Mouse (Mus musculus): Measurements from ENCODE around the gene Bmpr1b.

Bmpr1b gene

DNA sequence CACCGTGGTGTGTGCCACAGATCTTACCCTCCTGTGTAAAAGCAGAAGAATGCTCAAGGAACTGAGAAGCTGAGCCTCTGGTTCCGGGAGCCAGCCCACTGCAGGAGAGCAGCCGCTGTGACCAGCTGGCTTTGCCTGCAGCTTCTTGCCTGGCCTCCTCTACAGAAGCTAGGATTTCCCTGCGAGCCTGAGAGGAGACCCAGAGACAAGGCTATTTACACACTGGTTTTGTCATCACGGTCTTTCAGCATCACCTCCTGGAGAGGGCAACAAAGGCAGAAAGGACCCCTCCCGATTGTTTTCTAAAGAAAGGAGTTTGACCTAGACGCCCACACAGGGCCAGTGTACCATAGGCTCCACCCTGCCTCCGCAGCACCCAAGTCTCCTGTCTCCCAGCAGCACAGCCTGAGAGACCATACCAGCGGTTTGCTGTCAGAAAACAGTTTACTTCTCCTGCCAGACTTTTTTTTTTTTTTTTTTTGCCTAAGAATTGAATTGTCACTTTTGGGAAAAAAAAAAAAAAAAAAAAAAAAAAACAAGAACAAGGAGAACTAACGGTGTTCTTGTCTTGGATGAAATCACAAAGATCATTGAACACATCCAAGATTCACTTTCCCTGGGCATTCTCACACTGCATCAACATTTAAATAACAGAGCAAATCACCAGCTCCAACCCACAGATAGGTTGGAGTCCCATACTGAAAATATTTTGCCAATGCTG is 237.7 kb downstream of the Bmpr1b start:
- Histone ChIP-seq H3K36me3 (ENCODE audit: control insufficient read depth, insufficient read depth, low read length, poor library complexity, severe bottlenecking) (no peaks in the 10 kb centered on the region), H3K27me3 (ENCODE audit: control insufficient read depth, insufficient read depth, low read length, poor library complexity, severe bottlenecking) (no peaks in the 10 kb centered on the region)
- no peak for DNase-seq (ENCODE audit: low read depth, low spot score)

DNA sequence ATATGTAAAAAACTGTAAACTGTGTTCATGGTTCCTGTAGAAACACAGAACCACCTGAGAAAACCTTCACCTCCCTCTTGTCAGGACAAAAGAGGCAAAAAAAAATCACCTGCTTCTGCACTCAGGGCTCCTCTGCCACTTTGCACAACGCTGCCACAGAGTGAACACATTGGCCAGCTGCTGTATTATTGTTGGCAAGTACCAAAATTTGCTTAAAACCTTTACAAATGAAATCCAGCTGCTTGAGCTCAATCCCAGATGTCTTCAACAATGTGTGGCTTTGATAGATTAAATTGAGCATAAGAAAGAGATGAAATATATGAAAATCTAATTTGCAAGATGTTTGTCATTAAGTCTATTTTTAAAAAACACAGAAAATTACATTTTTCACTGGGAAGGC is 245.8 kb downstream of the Bmpr1b start:
- DNase-seq (ENCODE audit: low read depth, low spot score) = no peak
- Histone ChIP-seq H3K27me3 (ENCODE audit: control insufficient read depth, insufficient read depth, low read length, poor library complexity, severe bottlenecking) (no peaks in the 10 kb centered on the region), H3K36me3 (ENCODE audit: control insufficient read depth, insufficient read depth, low read length, poor library complexity, severe bottlenecking) (no peaks in the 10 kb centered on the region)

DNA sequence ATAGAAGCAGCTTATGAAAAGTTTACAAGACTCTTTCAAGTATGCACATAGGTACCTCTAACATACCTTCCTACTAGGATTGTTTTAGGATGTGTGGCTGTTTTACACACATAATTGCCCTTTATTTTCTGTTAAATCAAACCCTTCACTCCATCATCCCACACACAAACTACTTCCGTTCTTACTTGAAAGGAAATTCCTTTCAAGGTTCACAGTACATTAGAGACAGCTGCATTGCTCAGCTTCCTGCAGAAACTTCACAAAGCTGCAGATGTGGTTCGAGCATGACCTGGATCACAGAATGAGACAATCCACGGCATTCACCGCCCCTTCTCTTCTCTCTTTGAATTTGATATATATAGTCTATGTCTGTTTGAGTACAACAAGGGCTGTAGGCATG is 248.1 kb downstream of the Bmpr1b start:
- H3K36me3 ChIP-seq (ENCODE audit: control insufficient read depth, insufficient read depth, low read length, poor library complexity, severe bottlenecking) = no peaks in the 10 kb centered on the region
- no peaks in the 10 kb centered on the region for H3K27me3 ChIP-seq (ENCODE audit: control insufficient read depth, insufficient read depth, low read length, poor library complexity, severe bottlenecking)
- no peak for DNase-seq (ENCODE audit: low read depth, low spot score)

DNA sequence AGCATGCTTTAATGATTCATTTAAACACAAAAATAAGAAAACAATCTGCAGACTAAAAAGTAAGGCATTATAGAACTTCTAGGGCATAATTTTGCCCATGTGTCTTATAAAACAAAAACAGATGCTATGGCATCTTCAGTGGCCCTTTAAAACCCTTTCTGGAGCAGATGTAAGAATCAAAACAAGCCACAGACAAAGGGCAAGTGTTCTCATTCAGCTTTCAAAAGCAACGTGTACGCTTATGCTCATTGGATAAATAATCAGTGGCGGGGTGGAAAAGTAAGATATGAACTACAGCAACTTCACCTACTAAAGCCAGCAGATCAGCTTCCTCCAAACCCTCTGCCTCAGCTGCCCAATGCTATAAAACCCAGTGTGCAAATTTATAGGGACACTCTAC is 249.6 kb downstream of the Bmpr1b start:
- DNase-seq (ENCODE audit: low read depth, low spot score) = no peak
- no peaks in the 10 kb centered on the region for H3K36me3 ChIP-seq (ENCODE audit: control insufficient read depth, insufficient read depth, low read length, poor library complexity, severe bottlenecking)

DNA sequence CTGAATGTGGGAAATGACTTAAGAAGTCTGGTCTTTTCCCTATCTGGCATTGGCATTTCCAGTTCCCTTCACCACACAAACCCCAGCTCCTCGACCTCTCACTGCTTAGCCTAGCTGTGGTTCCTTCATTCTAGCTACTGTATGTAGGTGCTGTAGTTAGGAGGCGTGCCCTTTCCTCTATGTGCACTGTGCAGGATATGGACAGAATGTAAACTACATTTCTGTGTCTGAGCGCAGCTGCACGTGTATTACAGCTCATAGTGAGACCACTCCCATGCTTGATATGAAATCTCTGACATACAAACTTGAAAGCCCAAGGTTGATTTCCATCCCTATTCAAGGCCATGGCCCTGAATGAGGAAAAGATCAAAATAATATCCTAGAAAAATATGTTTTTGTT is 252.1 kb downstream of the Bmpr1b start:
- Histone ChIP-seq H3K36me3 (ENCODE audit: control insufficient read depth, insufficient read depth, low read length, poor library complexity, severe bottlenecking) (no peaks in the 10 kb centered on the region), H3K27me3 (ENCODE audit: control insufficient read depth, insufficient read depth, low read length, poor library complexity, severe bottlenecking) (no peaks in the 10 kb centered on the region)
- DNase-seq (ENCODE audit: low read depth, low spot score) = no peak

More for the DNA sequence above, 249.6 kb downstream of the Bmpr1b start:
- no peaks in the 10 kb centered on the region for H3K27me3 ChIP-seq (ENCODE audit: control insufficient read depth, insufficient read depth, low read length, poor library complexity, severe bottlenecking)

DNA sequence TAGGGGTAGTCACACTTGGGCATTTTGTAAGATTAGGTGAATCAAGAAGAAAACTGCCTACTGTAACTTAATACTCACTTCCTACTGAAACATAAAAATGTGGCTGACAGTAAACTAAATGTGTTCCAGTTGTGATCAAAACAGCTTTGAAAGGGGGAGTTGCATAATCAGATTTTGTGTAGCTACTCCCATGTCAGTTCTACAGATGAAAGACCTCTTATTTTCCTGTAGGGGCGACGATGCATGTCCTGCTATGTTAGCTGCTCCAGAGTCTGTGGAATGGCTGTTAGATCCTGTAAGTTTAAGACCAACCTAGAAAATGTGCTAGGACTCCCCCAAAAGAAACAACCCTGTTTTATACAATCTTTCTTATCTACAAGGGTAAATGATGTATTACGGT is 253.2 kb downstream of the Bmpr1b start:
- no peaks in the 10 kb centered on the region for H3K36me3 ChIP-seq (ENCODE audit: control insufficient read depth, insufficient read depth, low read length, poor library complexity, severe bottlenecking)
- DNase-seq (ENCODE audit: low read depth, low spot score) = no peak

DNA sequence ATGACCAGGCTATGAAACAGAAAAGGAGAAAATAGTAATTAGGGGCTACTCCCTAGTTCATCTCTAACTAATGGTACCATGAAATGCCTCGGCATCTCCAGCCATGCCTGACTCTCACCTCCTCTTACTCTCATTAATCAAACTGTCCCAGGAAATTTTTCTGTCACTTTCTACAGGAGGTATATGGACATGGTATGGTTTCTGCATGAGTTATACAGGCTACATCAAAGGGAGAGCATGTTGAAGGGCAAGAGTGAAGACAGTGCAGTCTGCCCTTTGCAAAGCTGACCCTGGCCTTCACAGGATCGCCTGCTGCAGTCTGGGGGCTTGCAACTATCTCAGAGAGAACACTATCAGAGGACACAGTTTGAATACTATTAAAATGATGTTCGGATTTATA is 254.6 kb downstream of the Bmpr1b start:
- Histone ChIP-seq H3K36me3 (ENCODE audit: control insufficient read depth, insufficient read depth, low read length, poor library complexity, severe bottlenecking) (no peaks in the 10 kb centered on the region), H3K27me3 (ENCODE audit: control insufficient read depth, insufficient read depth, low read length, poor library complexity, severe bottlenecking) (no peaks in the 10 kb centered on the region)
- DNase-seq (ENCODE audit: low read depth, low spot score) = no peak

More for the DNA sequence above, 253.2 kb downstream of the Bmpr1b start:
- H3K27me3 ChIP-seq (ENCODE audit: control insufficient read depth, insufficient read depth, low read length, poor library complexity, severe bottlenecking) = no peaks in the 10 kb centered on the region

DNA sequence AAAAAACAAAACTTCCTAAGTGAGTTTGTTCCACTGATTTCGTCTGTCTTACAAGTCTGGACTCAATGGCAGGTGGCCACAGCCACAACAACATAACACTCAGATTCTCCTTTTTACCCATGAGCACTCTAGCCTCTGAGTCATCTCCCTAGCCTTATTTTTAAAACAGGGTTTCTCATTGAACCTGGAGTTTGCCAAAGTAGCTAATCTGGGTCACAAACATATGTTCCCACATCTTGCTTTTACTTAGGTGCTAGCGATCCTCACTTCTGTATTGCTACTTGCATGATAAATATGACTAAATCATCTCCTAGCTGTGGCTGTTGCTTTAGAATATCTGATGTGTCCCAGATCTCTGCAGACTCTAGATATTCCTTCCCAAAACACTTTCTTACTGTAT is 260.1 kb downstream of the Bmpr1b start:
- H3K27me3 ChIP-seq (ENCODE audit: control insufficient read depth, insufficient read depth, low read length, poor library complexity, severe bottlenecking) = no peaks in the 10 kb centered on the region
- H3K36me3 ChIP-seq (ENCODE audit: control insufficient read depth, insufficient read depth, low read length, poor library complexity, severe bottlenecking) = no peaks in the 10 kb centered on the region
- DNase-seq (ENCODE audit: low read depth, low spot score) = no peak

DNA sequence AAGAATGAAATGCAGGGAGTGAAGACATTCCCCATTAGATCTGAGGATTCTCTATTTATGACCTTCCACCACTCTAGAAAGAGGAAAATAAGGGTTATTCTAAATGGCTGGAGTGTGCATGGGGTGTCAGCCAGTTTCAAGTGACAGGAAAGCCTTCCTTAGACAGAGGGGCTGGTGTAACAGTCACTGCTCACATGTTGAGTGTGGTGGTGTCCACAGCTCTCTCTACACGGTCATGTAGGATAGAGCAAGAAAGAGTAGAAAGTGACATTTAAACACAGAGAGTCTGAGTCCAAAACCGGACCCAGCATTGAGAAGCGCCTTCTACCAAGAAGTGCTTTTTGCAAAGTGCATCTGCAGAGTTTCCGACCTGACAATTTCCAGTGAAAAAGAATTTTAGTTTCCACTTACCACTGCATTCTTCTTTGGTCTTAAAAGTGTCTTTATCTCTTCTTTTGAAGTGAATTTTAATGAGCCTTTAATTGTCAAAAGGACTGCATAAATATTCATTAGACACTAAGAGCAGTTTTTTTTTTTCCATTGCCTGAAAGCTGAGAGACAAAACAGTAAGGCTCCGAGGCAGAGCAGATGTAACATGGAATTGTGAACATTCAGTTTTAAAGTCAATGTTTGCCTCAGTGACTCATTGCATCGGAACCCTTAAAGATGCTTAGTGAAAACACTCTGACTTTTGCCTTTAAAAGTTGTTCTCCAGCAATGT is 263.2 kb downstream of the Bmpr1b start:
- H3K36me3 ChIP-seq (ENCODE audit: control insufficient read depth, insufficient read depth, low read length, poor library complexity, severe bottlenecking) = no peaks in the 10 kb centered on the region
- DNase-seq (ENCODE audit: low read depth, low spot score) = no peak
- no peaks in the 10 kb centered on the region for H3K27me3 ChIP-seq (ENCODE audit: control insufficient read depth, insufficient read depth, low read length, poor library complexity, severe bottlenecking)

DNA sequence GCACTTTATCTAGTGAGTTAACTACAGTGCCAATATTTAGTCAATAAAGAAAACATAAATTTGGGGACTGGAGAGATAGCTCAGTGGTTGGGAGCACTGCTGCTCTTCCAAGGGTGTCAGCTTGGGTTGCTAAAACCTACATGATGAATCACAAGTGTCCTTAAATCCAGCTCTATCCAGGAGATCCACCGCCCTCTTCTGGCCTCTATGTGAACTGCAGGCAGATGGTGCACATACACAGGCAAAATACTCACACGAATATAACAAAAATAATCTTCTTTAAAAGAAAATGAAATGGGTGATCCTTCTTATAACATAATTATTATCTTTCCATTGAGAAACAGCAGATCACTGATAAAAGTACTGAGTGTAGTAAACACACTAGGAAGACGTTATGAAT is 268.9 kb downstream of the Bmpr1b start:
- H3K36me3 ChIP-seq (ENCODE audit: control insufficient read depth, insufficient read depth, low read length, poor library complexity, severe bottlenecking) = no peaks in the 10 kb centered on the region
- no peaks in the 10 kb centered on the region for H3K27me3 ChIP-seq (ENCODE audit: control insufficient read depth, insufficient read depth, low read length, poor library complexity, severe bottlenecking)
- no peak for DNase-seq (ENCODE audit: low read depth, low spot score)

DNA sequence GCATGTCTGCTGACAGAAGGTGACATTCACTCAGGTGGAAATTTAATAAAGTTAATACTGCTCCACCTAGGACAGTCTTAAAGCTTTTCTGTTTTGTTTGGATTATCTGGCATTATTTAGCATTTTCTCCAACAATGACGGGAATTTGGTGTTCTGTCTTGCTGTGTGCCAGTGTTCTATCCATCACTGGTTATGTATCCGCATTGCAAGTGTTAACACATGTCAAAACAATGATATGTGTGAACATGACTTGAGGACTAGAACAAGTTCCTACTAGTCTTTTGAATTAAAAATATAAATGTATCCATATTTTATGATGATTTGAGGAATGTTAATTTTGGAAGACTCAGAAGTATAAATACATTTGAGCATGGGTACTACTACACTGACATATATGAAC is 269.7 kb downstream of the Bmpr1b start:
- DNase-seq (ENCODE audit: low read depth, low spot score) = no peak
- Histone ChIP-seq H3K36me3 (ENCODE audit: control insufficient read depth, insufficient read depth, low read length, poor library complexity, severe bottlenecking) (no peaks in the 10 kb centered on the region), H3K27me3 (ENCODE audit: control insufficient read depth, insufficient read depth, low read length, poor library complexity, severe bottlenecking) (no peaks in the 10 kb centered on the region)

DNA sequence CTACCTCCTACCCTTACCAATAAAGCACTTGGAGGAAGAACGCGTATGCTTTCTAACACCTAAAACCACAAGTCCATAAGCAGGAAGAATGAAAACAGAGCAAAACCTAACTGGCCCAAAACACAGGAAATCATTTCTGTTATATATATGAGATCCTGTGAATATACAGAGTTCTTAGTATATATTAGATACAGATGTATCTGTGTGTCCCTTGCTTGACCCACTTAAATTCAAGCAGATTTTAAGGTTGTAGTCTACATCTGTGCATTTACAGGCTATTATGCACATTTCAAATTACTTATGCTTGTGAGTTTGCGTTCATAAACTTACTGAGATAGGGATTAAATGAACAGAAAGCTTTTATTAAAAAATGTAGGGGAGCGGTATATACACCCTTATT is 271.5 kb downstream of the Bmpr1b start:
- DNase-seq (ENCODE audit: low read depth, low spot score) = no peak
- no peaks in the 10 kb centered on the region for H3K36me3 ChIP-seq (ENCODE audit: control insufficient read depth, insufficient read depth, low read length, poor library complexity, severe bottlenecking)

DNA sequence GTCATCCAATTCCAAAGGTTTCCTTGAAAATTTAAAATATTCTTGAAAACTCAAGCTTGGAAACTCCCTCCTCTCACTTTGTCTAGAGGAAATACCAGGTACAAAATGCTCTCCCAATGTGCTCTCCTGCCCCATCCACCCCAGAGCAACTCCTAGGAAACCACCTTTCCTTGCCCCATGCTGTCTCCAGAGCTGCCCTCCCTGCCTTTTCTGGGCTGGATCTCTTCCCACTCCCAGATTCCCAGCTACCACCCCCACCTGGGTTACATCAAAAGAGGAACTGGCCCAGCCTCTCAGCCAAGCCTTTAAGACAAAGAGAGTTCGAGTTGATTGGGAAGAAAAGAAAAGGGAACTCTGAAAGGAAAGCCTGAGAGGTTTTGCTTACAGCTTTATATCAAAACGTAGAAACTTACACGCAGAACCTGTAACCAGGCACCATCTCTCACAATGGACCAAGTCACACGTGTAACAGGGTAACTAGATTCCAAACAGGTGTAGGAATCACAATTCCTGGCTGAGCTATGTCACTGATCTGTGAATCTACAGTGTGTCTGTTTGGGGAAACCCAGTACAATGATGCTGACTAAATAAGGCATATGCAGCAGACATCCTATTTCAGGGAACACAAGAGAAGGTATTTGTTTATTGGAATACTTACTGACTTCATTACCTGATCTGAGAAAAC is 272.2 kb downstream of the Bmpr1b start:
- no peaks in the 10 kb centered on the region for H3K27me3 ChIP-seq (ENCODE audit: control insufficient read depth, insufficient read depth, low read length, poor library complexity, severe bottlenecking)
- H3K36me3 ChIP-seq (ENCODE audit: control insufficient read depth, insufficient read depth, low read length, poor library complexity, severe bottlenecking) = no peaks in the 10 kb centered on the region
- no peak for DNase-seq (ENCODE audit: low read depth, low spot score)

More for the DNA sequence above, 271.5 kb downstream of the Bmpr1b start:
- H3K27me3 ChIP-seq (ENCODE audit: control insufficient read depth, insufficient read depth, low read length, poor library complexity, severe bottlenecking) = no peaks in the 10 kb centered on the region

DNA sequence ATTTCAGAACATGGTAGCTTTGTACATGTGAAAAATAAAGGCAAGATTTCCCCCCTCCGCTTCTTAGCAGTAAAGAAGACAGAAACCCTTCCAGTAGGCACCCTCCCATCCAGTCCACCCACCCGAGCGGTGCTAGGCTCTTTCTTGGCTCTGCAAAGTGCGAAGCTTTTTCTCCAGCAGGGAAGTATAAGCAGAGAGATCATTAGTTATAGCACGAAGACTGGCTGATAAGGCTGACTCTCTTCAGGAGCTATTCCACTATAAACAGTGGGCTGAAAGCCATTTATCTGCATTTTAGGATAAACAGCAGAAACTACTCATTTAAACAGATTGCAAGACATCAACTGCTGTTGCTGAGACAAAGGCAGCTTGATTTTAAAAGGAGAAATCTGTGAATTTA is 274.1 kb downstream of the Bmpr1b start:
- Histone ChIP-seq H3K36me3 (ENCODE audit: control insufficient read depth, insufficient read depth, low read length, poor library complexity, severe bottlenecking) (no peaks in the 10 kb centered on the region), H3K27me3 (ENCODE audit: control insufficient read depth, insufficient read depth, low read length, poor library complexity, severe bottlenecking) (no peaks in the 10 kb centered on the region)
- no peak for DNase-seq (ENCODE audit: low read depth, low spot score)

DNA sequence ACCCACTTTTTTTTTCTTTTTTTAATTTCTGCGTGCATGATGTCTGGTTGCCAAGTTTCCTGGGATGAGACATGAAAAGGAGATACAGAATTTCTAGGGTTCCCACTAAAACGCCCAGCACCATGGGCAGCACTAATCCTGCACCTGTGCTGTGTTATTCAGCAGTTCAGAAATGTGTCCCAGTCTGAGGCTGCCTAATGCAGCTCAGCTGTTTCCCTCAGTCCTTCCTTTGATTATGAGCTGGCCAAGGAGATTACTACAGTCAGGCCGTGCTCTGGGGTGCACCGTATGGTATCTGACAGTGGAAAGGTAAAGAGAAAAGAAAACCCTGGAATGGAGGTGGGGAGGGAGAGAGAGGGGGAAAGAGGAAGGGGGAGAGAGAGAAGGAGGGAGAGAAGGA is 278.6 kb downstream of the Bmpr1b start:
- DNase-seq (ENCODE audit: low read depth, low spot score) = no peak
- Histone ChIP-seq H3K36me3 (ENCODE audit: control insufficient read depth, insufficient read depth, low read length, poor library complexity, severe bottlenecking) (no peaks in the 10 kb centered on the region), H3K27me3 (ENCODE audit: control insufficient read depth, insufficient read depth, low read length, poor library complexity, severe bottlenecking) (no peaks in the 10 kb centered on the region)
